In the genomic region with DNA sequence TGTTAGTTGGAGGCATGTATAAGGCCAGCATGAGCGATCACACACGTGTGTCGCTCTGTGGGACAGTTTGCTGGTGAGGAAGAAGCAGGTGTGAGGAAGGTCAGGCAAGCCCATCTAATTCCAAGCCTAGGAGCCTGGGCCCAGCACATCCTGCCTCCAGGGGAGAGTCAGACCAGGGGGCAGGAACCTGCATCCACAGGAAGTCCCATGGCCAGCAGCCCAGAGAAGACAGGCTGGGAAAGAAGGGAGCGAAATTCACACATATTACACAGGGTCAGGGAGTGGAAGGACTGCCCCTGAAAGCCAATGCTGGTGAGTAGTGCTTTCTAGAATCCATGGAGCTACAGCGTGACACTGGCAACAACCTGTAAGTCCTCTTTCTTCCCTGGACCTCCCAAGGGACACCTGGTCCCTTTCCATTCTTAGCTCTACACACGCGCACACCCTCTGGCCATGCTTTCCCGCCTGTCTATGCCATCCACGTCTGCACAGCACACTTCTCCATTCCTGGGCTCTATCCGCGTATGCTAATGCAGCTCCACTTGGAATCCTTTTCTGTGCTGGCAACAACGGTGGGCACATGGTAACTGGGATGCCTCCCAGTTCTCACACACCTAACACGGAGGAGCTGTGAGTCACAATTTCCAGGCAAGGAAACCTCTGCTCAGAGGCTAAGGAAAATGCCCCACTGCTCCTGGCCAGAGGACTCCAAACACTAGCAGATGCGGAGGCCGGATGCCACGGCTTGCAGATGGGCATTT, we compare ENCODE assay signal across 14 mouse cellular contexts. TPM values are rescaled to one million over a fixed set of nuclear protein-coding genes. Genes with fewer than 3 reads are reported as not detected.
DNase-seq lines count a peak whose midpoint lies in the region; ATAC-seq lines count a peak whose summit lies in the region.
"Had no signal": no experiment of that assay in that cellular context is flagged by ENCODE, and none has a peak within 500 bp of the region (broad histone marks: within the 10 kb centered on the region; RNA-seq: fewer than 3 reads in every experiment).

No protein-coding gene starts in this region.

- H3K4me3 ChIP-seq in kidney, embryonic 15.5 days (replicated peaks) = no peak overlapping the region
- H3K4me3 ChIP-seq in forebrain, embryonic 14.5 days (ENCODE audit: low read depth, low read length) = no peak overlapping the region
- H3K4me3 ChIP-seq: embryonic facial prominence, embryonic 13.5 days had no signal

- no peak for ATAC-seq in kidney, embryonic 15.5 days (replicated peaks; ENCODE audit: low FRiP score)
- 0 out of 2 replicates have a peak, but pooled peaks have one; percentile 26 for ATAC-seq in forebrain, embryonic 14.5 days
- ATAC-seq: CD4-positive, CD25-positive, alpha-beta regulatory T cell, adult 4 months; intestine, postnatal 0 days had no signal

- H3K4me1 ChIP-seq in kidney, embryonic 15.5 days = peaks cover 5% of the 10 kb centered on the region; the same call in 1 of the 2 replicates
- H3K4me1 ChIP-seq in forebrain, embryonic 14.5 days (ENCODE audit: control insufficient read depth, insufficient read depth, low read length) = no peaks in the 10 kb centered on the region
- H3K4me1 ChIP-seq: embryonic facial prominence, embryonic 13.5 days had no signal

- peaks cover 26% of the 10 kb centered on the region for H3K36me3 ChIP-seq in kidney, embryonic 15.5 days
- peaks cover 11% of the 10 kb centered on the region; the same call in 1 of the 2 replicates for H3K36me3 ChIP-seq in forebrain, embryonic 14.5 days (ENCODE audit: control insufficient read depth, insufficient read depth, low read length)

- DNase-seq in frontal cortex, postnatal 36 days (ENCODE audit: low spot score in 2 of 2) = peak; percentile 49 to 71
- no peak for DNase-seq in frontal cortex, postnatal 14 days (ENCODE audit: low spot score in 2 of 2)
- peak; percentile 54 to 62 for DNase-seq in kidney, postnatal 36 days
- DNase-seq in forebrain, embryonic 14.5 days (ENCODE audit: low spot score) = peak; percentile 40
- peak; percentile 43 to 63 for DNase-seq in right cerebral cortex, adult 2 months (ENCODE audit: low spot score in 2 of 2)
- no peak for DNase-seq in natural killer cell, adult 2 months (ENCODE audit: low spot score in 2 of 2)
- DNase-seq in urinary bladder, postnatal 10 days (ENCODE audit: low spot score) = no peak
- DNase-seq: gastrocnemius, postnatal 25 days had no signal

- no peak overlapping the region for H3K27ac ChIP-seq in kidney, embryonic 15.5 days
- no peak overlapping the region; the same call in 1 of the 2 replicates for H3K27ac ChIP-seq in forebrain, embryonic 14.5 days (ENCODE audit: low read depth, low read length)
- H3K27ac ChIP-seq: embryonic facial prominence, embryonic 13.5 days; liver, embryonic 14.5 days had no signal

- no peaks in the 10 kb centered on the region for H3K9me3 ChIP-seq in kidney, embryonic 15.5 days (replicated peaks)
- no peaks in the 10 kb centered on the region for H3K9me3 ChIP-seq in forebrain, embryonic 14.5 days (replicated peaks; ENCODE audit: control insufficient read depth, low read length)
- H3K9me3 ChIP-seq: embryonic facial prominence, embryonic 13.5 days had no signal

- no peaks in the 10 kb centered on the region for H3K27me3 ChIP-seq in kidney, embryonic 15.5 days
- no peaks in the 10 kb centered on the region for H3K27me3 ChIP-seq in forebrain, embryonic 14.5 days (replicated peaks; ENCODE audit: control insufficient read depth, insufficient read depth, low read length)
- H3K27me3 ChIP-seq: embryonic facial prominence, embryonic 13.5 days had no signal

- H3K4me2 ChIP-seq in kidney, embryonic 15.5 days = no peak overlapping the region
- H3K4me2 ChIP-seq in forebrain, embryonic 14.5 days (ENCODE audit: low read length) = no peak overlapping the region
- H3K4me2 ChIP-seq: embryonic facial prominence, embryonic 13.5 days; midbrain, embryonic 11.5 days had no signal

- no peak overlapping the region for H3K9ac ChIP-seq in kidney, embryonic 15.5 days
- no peak overlapping the region for H3K9ac ChIP-seq in forebrain, embryonic 14.5 days (ENCODE audit: low read length)
- H3K9ac ChIP-seq: embryonic facial prominence, embryonic 13.5 days; liver, embryonic 14.5 days had no signal

- WGBS in kidney, embryonic 15.5 days = 86% methylated on average over 16 of the region's 16 CpGs
- 83% methylated on average over 16 of the region's 16 CpGs for WGBS in forebrain, embryonic 14.5 days

RNA-seq across cellular contexts. Expression of a gene that starts 12.7 kb away (rescaled TPM):
- polyA plus RNA-seq in kidney, embryonic 15.5 days (2015; fragmentation: Nextera tagmentation; extraction: Ambion mirVana) = 17.4 and 17.8 TPM in 2 replicates
- 10.1 and 12.3 TPM in 2 replicates for polyA plus RNA-seq in forebrain, embryonic 14.5 days (2014; fragmentation: Nextera tagmentation; extraction: Ambion mirVana)

RNA-seq across cellular contexts. Expression of a gene that starts 44.0 kb away (rescaled TPM):
- polyA plus RNA-seq in kidney, embryonic 15.5 days (2015; fragmentation: Nextera tagmentation; extraction: Ambion mirVana) = 94.4 and 95.4 TPM in 2 replicates
- 93.2 and 94.8 TPM in 2 replicates for polyA plus RNA-seq in forebrain, embryonic 14.5 days (2014; fragmentation: Nextera tagmentation; extraction: Ambion mirVana)

Comparison
In these comparisons a context has a peak if more than half of its experiments do, and no peak if none do; other contexts are left out.
1. DNase-seq: peak in frontal cortex, postnatal 36 days (2 of 2), kidney, postnatal 36 days (2 of 2), forebrain, embryonic 14.5 days (single experiment) and right cerebral cortex, adult 2 months (2 of 2); none in frontal cortex, postnatal 14 days (0 of 2), natural killer cell, adult 2 months (0 of 2) and urinary bladder, postnatal 10 days (single experiment).